Mouse (Mus musculus): ENCODE results near the gene Nhsl1.
"Not testable (repeated sequence)": the region's sequence is repeated elsewhere in the genome, so short reads cannot be mapped to it uniquely, and the experiment has no call there.

- not testable (repeated sequence) for TF ChIP-seq POLR2A (IDR thresholded peaks at IDR 0.05; ENCODE audit: borderline replicate concordance, insufficient read depth, low read length); CTCF (IDR thresholded peaks at IDR 0.05; ENCODE audit: borderline replicate concordance, insufficient read depth, low read depth, low read length)
Measured at GRCm38 (mm10) chr10:18448896-18449295, 130.1 kb downstream of the Nhsl1 start.

Measured in cerebellum, adult 2 months (tissue).